Mouse (Mus musculus) heart, adult 2 months (tissue): ENCODE measurements around the gene Fhad1. TPM values are rescaled to one million over a fixed set of nuclear protein-coding genes. Genes with fewer than 3 reads are reported as not detected.

Experiments used
- DNase-seq, 2 experiments: peaks; one replicate each; pipeline ENCODE4 v3.0.0; 2021
- H3K27ac ChIP-seq: fragments of 200-600 bp; 2 replicates; pipeline ENCODE4 v1.8.1; 2022
- H3K27me3 ChIP-seq: fragments of 200-500 bp; 2 replicates; pipeline ENCODE4 v1.6.1; 2012; ENCODE audit warnings: mild to moderate bottlenecking, low read length, inconsistent platforms, mixed read lengths; ENCODE audit not compliant: control insufficient read depth, insufficient read depth
- H3K36me3 ChIP-seq: fragments of 200-500 bp; 2 replicates; pipeline ENCODE4 v1.6.1; 2012; ENCODE audit warnings: low read length, inconsistent platforms; ENCODE audit not compliant: control insufficient read depth, insufficient read depth
- H3K4me1 ChIP-seq: fragments of 200-500 bp; 2 replicates; pipeline ENCODE4 v1.6.1; 2011; ENCODE audit warnings: low read length; ENCODE audit not compliant: control insufficient read depth, insufficient read depth
- H3K4me3 ChIP-seq: fragments of 200-600 bp; 2 replicates; pipeline ENCODE4 v1.8.1; 2022
- H3K79me2 ChIP-seq: fragments of 200-500 bp; replicated peaks from 2 replicates; pipeline ENCODE4 v1.6.1; 2012; ENCODE audit warnings: mild to moderate bottlenecking, inconsistent platforms, low read length, moderate library complexity, mixed read lengths; ENCODE audit not compliant: control insufficient read depth, insufficient read depth
- H3K9ac ChIP-seq: fragments of 200-500 bp; 2 replicates; pipeline ENCODE4 v1.6.1; 2012; ENCODE audit warnings: low read depth, mild to moderate bottlenecking, control low read depth, inconsistent platforms, low read length, mixed read lengths
- CTCF ChIP-seq: fragments of 200-600 bp; IDR thresholded peaks from 2 replicates; pipeline ENCODE4 v1.8.1; 2022; ENCODE audit warnings: antibody characterized with exemption, mild to moderate bottlenecking, moderate library complexity
- EP300 ChIP-seq: fragments of 200-500 bp; IDR thresholded peaks from 2 replicates; pipeline ENCODE4 v1.6.1; 2011; ENCODE audit warnings: low read depth, low read length, control low read depth; ENCODE audit not compliant: insufficient read depth
- POLR2A ChIP-seq: fragments of 200-500 bp; IDR thresholded peaks from 2 replicates; pipeline ENCODE4 v1.6.1; 2011; ENCODE audit warnings: mild to moderate bottlenecking, low read depth, low read length, control low read depth; ENCODE audit not compliant: insufficient read depth
- WGBS: fragments of 180-500 bp; shearing (Covaris S2); methylation state at CpG from one replicate; pipeline ENCODE4 v1.1.7; 2018; 5-methylcytosine and 5-hydroxymethylcytosine counted together
- intact Hi-C: fragments of 180-260 bp; cut with DNase I; formaldehyde crosslinking; loops from one replicate; pipeline ENCODE4 v1.15.1; 2025
- polyA plus RNA-seq: library from polyadenylated mRNA; depleted of rRNA; stranded (reverse); fragments of >200 nt; gene quantifications from 2 replicates; pipeline ENCODE4 v1.2.3, GENCODE M21; 2012
- total RNA-seq, 2 experiments: library from RNA; stranded (reverse); gene quantifications; 2 replicates each; pipeline ENCODE4 v1.2.3; 2021

Gene Fhad1
- total and polyA plus RNA-seq, 3 experiments = 0.47 to 0.55 (median 0.53) TPM

- intact Hi-C loops = no loop called here
- H3K9ac ChIP-seq = no peak overlapping the region
- TF ChIP-seq POLR2A (no peak), EP300 (no peak), CTCF (no peak)
- WGBS = 59% methylated on average over 6 of the region's 6 CpGs
- H3K27ac ChIP-seq = no peak overlapping the region
- no peak overlapping the region for H3K4me3 ChIP-seq
- no peaks in the 10 kb centered on the region for H3K79me2 ChIP-seq
- no peaks in the 10 kb centered on the region for H3K36me3 ChIP-seq
- H3K27me3 ChIP-seq = no peaks in the 10 kb centered on the region
- peaks cover 5% of the 10 kb centered on the region; the same call in 1 of the 2 replicates for H3K4me1 ChIP-seq
- DNase-seq = no peak
These were observed 61.0 kb downstream of the Fhad1 start for GRCm38 (mm10) chr4:141953859-141954258.

- Histone ChIP-seq H3K27ac (no peak overlapping the region), H3K79me2 (no peaks in the 10 kb centered on the region), H3K9ac (no peak overlapping the region), H3K36me3 (no peaks in the 10 kb centered on the region), H3K27me3 (no peaks in the 10 kb centered on the region), H3K4me1 (peaks cover 4% of the 10 kb centered on the region; the same call in 1 of the 2 replicates), H3K4me3 (no peak overlapping the region)
- TF ChIP-seq CTCF (no peak), POLR2A (no peak), EP300 (no peak)
- intact Hi-C loops = no loop called here
- DNase-seq = no peak
- 57% methylated on average over 9 of the region's 9 CpGs for WGBS
These were observed 61.6 kb downstream of the Fhad1 start for GRCm38 (mm10) chr4:141953291-141953690.

- intact Hi-C loops = no loop called here
- Histone ChIP-seq H3K27me3 (no peaks in the 10 kb centered on the region), H3K4me3 (no peak overlapping the region), H3K79me2 (no peaks in the 10 kb centered on the region), H3K36me3 (no peaks in the 10 kb centered on the region), H3K4me1 (peaks cover 4% of the 10 kb centered on the region; the same call in 1 of the 2 replicates), H3K27ac (no peak overlapping the region), H3K9ac (no peak overlapping the region)
- no peak for TF ChIP-seq CTCF
- no peak for TF ChIP-seq POLR2A
- no peak for TF ChIP-seq EP300
- no peak for DNase-seq
- 47% methylated on average over 5 of the region's 5 CpGs for WGBS
These were observed 62.1 kb downstream of the Fhad1 start for GRCm38 (mm10) chr4:141952824-141953223.

GRCm38 (mm10) chr4:141952114-141952513, 62.8 kb downstream of the Fhad1 start:
- H3K9ac ChIP-seq = no peak overlapping the region
- H3K27ac ChIP-seq = no peak overlapping the region
- H3K4me1 ChIP-seq = peaks cover 4% of the 10 kb centered on the region; the same call in 1 of the 2 replicates
- H3K27me3 ChIP-seq = no peaks in the 10 kb centered on the region
- intact Hi-C loops = no loop called here
- H3K79me2 ChIP-seq = no peaks in the 10 kb centered on the region
- TF ChIP-seq POLR2A (no peak), EP300 (peak; percentile 66; the same call in 1 of the 2 replicates)
- peak; percentile 43 to 72 for DNase-seq
- 10% methylated on average over 17 of the region's 17 CpGs for WGBS
- H3K36me3 ChIP-seq = no peaks in the 10 kb centered on the region
- no peak overlapping the region for H3K4me3 ChIP-seq

GRCm38 (mm10) chr4:141949436-141949835, 65.4 kb downstream of the Fhad1 start:
- peaks cover 4% of the 10 kb centered on the region; the same call in 1 of the 2 replicates for H3K4me1 ChIP-seq
- TF ChIP-seq POLR2A (no peak), EP300 (no peak), CTCF (no peak)
- no peaks in the 10 kb centered on the region for H3K36me3 ChIP-seq
- H3K27me3 ChIP-seq = no peaks in the 10 kb centered on the region
- no peak overlapping the region for H3K27ac ChIP-seq
- H3K9ac ChIP-seq = no peak overlapping the region
- no peak for DNase-seq
- WGBS = 68% methylated on average over 13 of the region's 13 CpGs
- intact Hi-C loops = no loop called here
- no peaks in the 10 kb centered on the region for H3K79me2 ChIP-seq
- no peak overlapping the region for H3K4me3 ChIP-seq

- Histone ChIP-seq H3K27ac (no peak overlapping the region), H3K4me3 (no peak overlapping the region), H3K9ac (no peak overlapping the region), H3K27me3 (no peaks in the 10 kb centered on the region), H3K4me1 (peaks cover 4% of the 10 kb centered on the region; the same call in 1 of the 2 replicates), H3K79me2 (no peaks in the 10 kb centered on the region), H3K36me3 (no peaks in the 10 kb centered on the region)
- TF ChIP-seq CTCF (no peak), POLR2A (no peak)
- intact Hi-C loops = no loop called here
- DNase-seq = no peak
- 91% methylated on average over 3 of the region's 3 CpGs for WGBS
These were observed 66.1 kb downstream of the Fhad1 start for GRCm38 (mm10) chr4:141948822-141949221.
